Mouse (Mus musculus): ENCODE data around the gene Fsd1.

DNA sequence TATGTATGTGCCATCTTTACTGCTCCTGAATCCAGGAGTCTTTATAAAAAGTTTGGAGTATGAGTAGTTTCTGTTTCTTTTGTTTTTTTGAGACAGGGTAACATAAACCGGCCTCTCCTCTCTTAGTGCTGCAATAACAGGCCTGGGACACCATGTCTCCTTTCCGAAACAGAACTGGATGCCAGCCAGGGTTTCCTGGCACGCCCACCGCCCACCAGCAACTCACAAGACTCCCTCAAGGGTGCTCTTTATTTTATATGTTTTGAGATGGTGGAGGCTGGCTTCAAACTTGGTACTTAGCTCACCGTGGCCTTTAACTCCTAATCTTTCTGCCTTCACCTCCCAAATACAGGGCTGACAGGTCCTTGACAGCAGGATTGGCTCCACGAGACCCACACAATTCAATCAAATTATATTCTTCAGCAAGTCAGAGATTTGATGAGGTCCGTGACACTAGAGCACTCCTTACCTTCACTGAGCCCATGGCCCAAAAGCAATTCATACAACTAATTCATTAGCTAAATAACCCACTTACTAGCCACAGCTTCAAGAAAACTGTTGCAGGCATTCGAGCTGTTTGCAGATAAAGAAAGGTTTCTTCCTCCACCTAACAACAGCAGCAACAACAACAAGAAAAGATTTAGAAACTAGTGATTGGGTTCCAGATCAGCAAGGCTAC, 52.4 kb downstream of the Fsd1 start:
- no peak for TF ChIP-seq CTCF (IDR thresholded peaks at IDR 0.05; ENCODE audit: insufficient read depth, low read length)
- TF ChIP-seq POLR2A (IDR thresholded peaks at IDR 0.05; ENCODE audit: borderline replicate concordance, extremely low read depth, low read depth, low read length): no peak
